Mouse (Mus musculus): Measurements from ENCODE around the gene Eif1ad. TPM values are rescaled to one million over a fixed set of nuclear protein-coding genes. Genes with fewer than 3 reads are reported as not detected.

The Eif1ad gene
- polyA plus RNA-seq, 1 experiment from 2014 or later = 51.1 TPM

Other genes with a start within 250 kb of the Eif1ad start
- gene Klc2, start 248.2 kb upstream of the Eif1ad start, polyA plus RNA-seq (2015; fragmentation: Nextera tagmentation; extraction: Ambion mirVana) = 73.7 and 80.2 TPM in 2 replicates
- 36.3 and 41.0 TPM in 2 replicates for gene Pacs1, start 93.6 kb upstream of the Eif1ad start, polyA plus RNA-seq (2015; fragmentation: Nextera tagmentation; extraction: Ambion mirVana)
- 344 and 351 TPM in 2 replicates for gene Sf3b2, start 71.3 kb upstream of the Eif1ad start, polyA plus RNA-seq (2015; fragmentation: Nextera tagmentation; extraction: Ambion mirVana)
- 34.1 and 34.6 TPM in 2 replicates for gene Gal3st3, start 68.4 kb upstream of the Eif1ad start, polyA plus RNA-seq (2015; fragmentation: Nextera tagmentation; extraction: Ambion mirVana)
- not detected in 2 replicates for gene Catsper1, start 31.0 kb upstream of the Eif1ad start, polyA plus RNA-seq (2015; fragmentation: Nextera tagmentation; extraction: Ambion mirVana)
- gene Cst6, start 17.2 kb upstream of the Eif1ad start, polyA plus RNA-seq (2015; fragmentation: Nextera tagmentation; extraction: Ambion mirVana) = 8.9 and 9.7 TPM in 2 replicates
- gene Banf1, start 427 bp downstream of the Eif1ad start, polyA plus RNA-seq (2015; fragmentation: Nextera tagmentation; extraction: Ambion mirVana) = 311 and 317 TPM in 2 replicates
- 72.2 and 74.8 TPM in 2 replicates for gene Sart1, start 22.0 kb downstream of the Eif1ad start, polyA plus RNA-seq (2015; fragmentation: Nextera tagmentation; extraction: Ambion mirVana)
- gene Tsga10ip, start 35.8 kb downstream of the Eif1ad start, polyA plus RNA-seq (2015; fragmentation: Nextera tagmentation; extraction: Ambion mirVana) = 0.20 TPM in 1 of 2 replicates, not detected in the other
- gene Drap1, start 58.2 kb downstream of the Eif1ad start, polyA plus RNA-seq (2015; fragmentation: Nextera tagmentation; extraction: Ambion mirVana) = 318 and 326 TPM in 2 replicates
- 69.5 and 75.5 TPM in 2 replicates for gene AI837181, start 58.4 kb downstream of the Eif1ad start, polyA plus RNA-seq (2015; fragmentation: Nextera tagmentation; extraction: Ambion mirVana)
- 0.59 TPM in 1 of 2 replicates, not detected in the other for gene Fosl1, start 80.8 kb downstream of the Eif1ad start, polyA plus RNA-seq (2015; fragmentation: Nextera tagmentation; extraction: Ambion mirVana)
- gene Ccdc85b, start 91.2 kb downstream of the Eif1ad start, polyA plus RNA-seq (2015; fragmentation: Nextera tagmentation; extraction: Ambion mirVana) = 10.7 and 11.1 TPM in 2 replicates
- 163 and 164 TPM in 2 replicates for gene Fibp, start 93.9 kb downstream of the Eif1ad start, polyA plus RNA-seq (2015; fragmentation: Nextera tagmentation; extraction: Ambion mirVana)
- 3.2 and 5.6 TPM in 2 replicates for gene Ctsw, start 101.8 kb downstream of the Eif1ad start, polyA plus RNA-seq (2015; fragmentation: Nextera tagmentation; extraction: Ambion mirVana)
- gene Efemp2, start 107.2 kb downstream of the Eif1ad start, polyA plus RNA-seq (2015; fragmentation: Nextera tagmentation; extraction: Ambion mirVana) = 56.9 and 60.8 TPM in 2 replicates
- 40.4 and 43.2 TPM in 2 replicates for gene Mus81, start 121.7 kb downstream of the Eif1ad start, polyA plus RNA-seq (2015; fragmentation: Nextera tagmentation; extraction: Ambion mirVana)
- gene Cfl1, start 123.7 kb downstream of the Eif1ad start, polyA plus RNA-seq (2015; fragmentation: Nextera tagmentation; extraction: Ambion mirVana) = 3,494 and 3,643 TPM in 2 replicates
- gene 1700020D05Rik, start 137.0 kb downstream of the Eif1ad start, polyA plus RNA-seq (2015; fragmentation: Nextera tagmentation; extraction: Ambion mirVana) = not detected in 2 replicates
- gene Snx32, start 143.8 kb downstream of the Eif1ad start, polyA plus RNA-seq (2015; fragmentation: Nextera tagmentation; extraction: Ambion mirVana) = 69.9 and 74.3 TPM in 2 replicates
- gene Ovol1, start 193.9 kb downstream of the Eif1ad start, polyA plus RNA-seq (2015; fragmentation: Nextera tagmentation; extraction: Ambion mirVana) = 0.11 TPM in 1 of 2 replicates, not detected in the other
- 2.9 and 3.5 TPM in 2 replicates for gene Ap5b1, start 201.3 kb downstream of the Eif1ad start, polyA plus RNA-seq (2015; fragmentation: Nextera tagmentation; extraction: Ambion mirVana)
- 79.2 and 87.8 TPM in 2 replicates for gene Rnaseh2c, start 235.1 kb downstream of the Eif1ad start, polyA plus RNA-seq (2015; fragmentation: Nextera tagmentation; extraction: Ambion mirVana)
- 72.3 and 77.2 TPM in 2 replicates for gene Kat5, start 243.5 kb downstream of the Eif1ad start, polyA plus RNA-seq (2015; fragmentation: Nextera tagmentation; extraction: Ambion mirVana)